Mouse (Mus musculus) liver, embryonic 14.5 days (tissue): ENCODE data around the gene Pde6h.

Experiments
- CTCF ChIP-seq: IDR thresholded peaks from 2 replicates; pipeline ENCODE4 v1.5.1; 2016; ENCODE audit warnings: antibody characterized with exemption, low read depth, control low read depth
- EP300 ChIP-seq: IDR thresholded peaks from 2 replicates; pipeline ENCODE4 v1.6.1; 2016; ENCODE audit warnings: antibody characterized with exemption, low read depth

DNA sequence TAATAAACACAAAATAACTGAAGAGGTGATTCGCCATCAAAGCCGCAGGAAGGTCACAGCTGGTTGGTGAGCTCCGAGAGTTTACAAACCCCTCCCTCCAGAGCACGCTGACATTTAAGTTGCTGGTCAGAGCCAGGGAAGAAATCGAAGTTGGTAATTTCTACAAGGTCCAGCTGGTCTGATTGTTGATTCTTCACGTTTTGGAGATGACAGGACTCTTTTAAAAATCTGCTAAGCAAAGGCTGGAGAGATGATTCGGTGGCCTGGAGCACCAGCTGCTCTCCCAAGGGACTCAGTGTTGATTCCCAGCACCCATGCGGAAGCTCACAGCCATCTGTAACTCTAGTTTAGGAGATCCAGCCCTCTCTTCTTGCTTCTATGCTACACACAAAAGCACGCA lies 12.7 kb downstream of the Pde6h start:
- no peak for TF ChIP-seq CTCF
- no peak for TF ChIP-seq EP300
